Mouse (Mus musculus) midbrain, embryonic 11.5 days (tissue): Measurements from ENCODE around the gene Klhdc1. TPM values are rescaled to one million over a fixed set of nuclear protein-coding genes. Genes with fewer than 3 reads are reported as not detected.

Experiments
- ATAC-seq: fragments of 200-750 bp; cut with Nextera tagmentation; 2 replicates; pipeline ENCODE4 v1.8.0; 2017; ENCODE audit warnings: moderate TSS enrichment, moderate library complexity; ENCODE audit not compliant: low FRiP score
- DNase-seq: peaks from one replicate; pipeline ENCODE4 v3.0.0; 2015; ENCODE audit warnings: low spot score; ENCODE audit errors: missing footprints
- H3K27ac ChIP-seq: fragments of 300-500 bp; sonication (generic); 2 replicates; pipeline ENCODE4 v1.5.1; 2014; ENCODE audit warnings: low read depth, low read length
- H3K27me3 ChIP-seq: fragments of 300-500 bp; sonication (generic); 2 replicates; pipeline ENCODE4 v1.6.1; 2014; ENCODE audit warnings: mild to moderate bottlenecking, low read length, moderate library complexity, mixed read lengths; ENCODE audit not compliant: control insufficient read depth, insufficient read depth
- H3K36me3 ChIP-seq: fragments of 300-500 bp; sonication (generic); 2 replicates; pipeline ENCODE4 v1.6.1; 2014; ENCODE audit warnings: mild to moderate bottlenecking, low read length, moderate library complexity, mixed read lengths; ENCODE audit not compliant: control insufficient read depth, insufficient read depth
- H3K4me1 ChIP-seq: fragments of 300-500 bp; sonication (generic); 2 replicates; pipeline ENCODE4 v1.6.1; 2014; ENCODE audit warnings: low read length; ENCODE audit not compliant: control insufficient read depth, insufficient read depth
- H3K4me2 ChIP-seq: fragments of 300-500 bp; sonication (generic); 2 replicates; pipeline ENCODE4 v1.6.1; 2014; ENCODE audit warnings: mild to moderate bottlenecking, moderate library complexity
- H3K4me3 ChIP-seq: fragments of 300-500 bp; sonication (generic); 2 replicates; pipeline ENCODE4 v1.5.1; 2014; ENCODE audit warnings: low read depth, low read length
- H3K9ac ChIP-seq: fragments of 300-500 bp; sonication (generic); 2 replicates; pipeline ENCODE4 v1.6.1; 2014; ENCODE audit warnings: low read length
- H3K9me3 ChIP-seq: fragments of 300-500 bp; sonication (generic); 2 replicates; pipeline ENCODE4 v1.6.1; 2016; ENCODE audit warnings: low read length; ENCODE audit not compliant: control insufficient read depth
- WGBS: fragments of 180-500 bp; shearing (Covaris S2); extraction: QIAGEN DNeasy Blood & Tissue Kit; methylation state at CpG from one replicate; pipeline ENCODE4 v1.1.7; 2014; 5-methylcytosine and 5-hydroxymethylcytosine counted together
- polyA plus RNA-seq: library from polyadenylated mRNA; unstranded; fragments of >200 nt; fragmentation: Nextera tagmentation; extraction: Ambion mirVana; gene quantifications from 2 replicates; pipeline ENCODE4 v1.2.1, GENCODE M21; 2014

Gene Klhdc1
- polyA plus RNA-seq, 1 experiment from 2014 or later = 2.9 TPM

DNA sequence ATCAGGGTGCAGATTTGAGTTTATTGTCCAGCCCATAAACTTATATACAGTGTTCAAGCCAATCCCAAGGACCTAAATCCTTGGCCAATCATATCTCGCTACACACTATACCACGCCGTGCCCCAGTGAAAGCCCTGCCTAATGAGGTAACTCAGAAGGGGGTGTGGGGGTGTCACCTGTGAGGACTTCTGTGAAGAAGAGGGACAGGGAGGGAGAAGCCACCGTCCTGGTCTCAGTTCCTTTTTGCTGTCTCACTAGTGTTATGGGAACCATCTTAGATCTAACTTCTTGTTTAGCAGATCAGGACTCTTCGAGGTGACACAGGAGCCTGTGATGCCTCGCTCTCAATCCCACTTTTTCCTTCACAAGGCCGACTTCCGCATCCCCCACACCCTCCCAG is 46.6 kb downstream of the Klhdc1 start:
- no peaks in the 10 kb centered on the region for H3K9me3 ChIP-seq
- no peak overlapping the region for H3K4me2 ChIP-seq
- H3K36me3 ChIP-seq = no peaks in the 10 kb centered on the region
- no peaks in the 10 kb centered on the region for H3K27me3 ChIP-seq
- no peak overlapping the region for H3K4me3 ChIP-seq
- WGBS = 91% methylated on average over 8 of the region's 8 CpGs
- ATAC-seq (no peak), DNase-seq (no peak)
- H3K4me1 ChIP-seq = no peaks in the 10 kb centered on the region
- H3K9ac ChIP-seq = no peak overlapping the region
- no peak overlapping the region for H3K27ac ChIP-seq

DNA sequence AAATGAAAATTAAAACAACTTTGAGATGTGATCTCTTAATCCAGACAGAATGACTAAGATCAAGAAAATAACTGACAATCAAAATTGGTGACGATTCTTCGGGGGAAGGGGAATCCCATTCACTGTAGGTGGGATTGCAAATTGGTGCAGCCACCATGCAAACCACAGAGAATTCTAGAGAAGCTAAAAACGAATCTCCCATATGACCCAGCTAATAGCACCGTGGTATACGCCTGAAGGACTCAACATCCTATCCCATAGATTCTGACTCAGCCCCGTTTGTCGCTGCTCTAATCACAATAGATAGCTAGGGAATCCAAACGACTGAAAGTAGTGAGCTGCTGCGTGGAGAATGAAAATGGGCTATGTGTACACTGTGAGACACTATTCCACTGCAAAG is 47.7 kb downstream of the Klhdc1 start:
- Histone ChIP-seq H3K4me2 (no peak overlapping the region), H3K36me3 (no peaks in the 10 kb centered on the region), H3K4me1 (no peaks in the 10 kb centered on the region), H3K9ac (no peak overlapping the region), H3K4me3 (no peak overlapping the region), H3K27me3 (no peaks in the 10 kb centered on the region), H3K27ac (no peak overlapping the region), H3K9me3 (no peaks in the 10 kb centered on the region)
- ATAC-seq (no peak), DNase-seq (peak; percentile 56)
- 82% methylated on average over 9 of the region's 9 CpGs for WGBS

DNA sequence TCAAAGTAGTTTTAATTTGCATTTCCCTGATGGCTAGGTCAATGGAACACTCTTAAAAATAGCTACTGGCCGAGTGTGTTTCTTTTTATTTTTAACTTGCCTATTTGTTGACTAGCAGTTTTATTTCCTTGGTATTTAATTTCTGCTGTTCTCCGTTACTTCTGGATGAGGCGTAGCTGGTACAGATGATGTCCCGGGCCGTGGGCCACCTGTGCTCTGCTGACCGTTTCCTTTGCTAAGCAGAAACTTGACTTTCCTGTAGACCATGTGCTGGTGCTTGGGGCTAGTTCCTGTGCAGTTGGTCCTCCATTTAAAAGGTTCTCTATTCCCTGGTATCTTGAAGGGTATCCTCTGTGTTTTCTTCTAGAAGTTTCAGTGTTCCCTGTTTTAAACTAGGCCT is 51.4 kb downstream of the Klhdc1 start:
- 95% methylated on average over 6 of the region's 6 CpGs for WGBS
- H3K4me2 ChIP-seq = no peak overlapping the region
- no peaks in the 10 kb centered on the region for H3K36me3 ChIP-seq
- no peak overlapping the region for H3K4me3 ChIP-seq
- H3K27ac ChIP-seq = no peak overlapping the region
- no peaks in the 10 kb centered on the region for H3K9me3 ChIP-seq
- DNase-seq (peak; percentile 53), ATAC-seq (no peak)
- peaks cover 3% of the 10 kb centered on the region; the same call in 1 of the 2 replicates for H3K4me1 ChIP-seq
- H3K27me3 ChIP-seq = no peaks in the 10 kb centered on the region
- H3K9ac ChIP-seq = no peak overlapping the region

DNA sequence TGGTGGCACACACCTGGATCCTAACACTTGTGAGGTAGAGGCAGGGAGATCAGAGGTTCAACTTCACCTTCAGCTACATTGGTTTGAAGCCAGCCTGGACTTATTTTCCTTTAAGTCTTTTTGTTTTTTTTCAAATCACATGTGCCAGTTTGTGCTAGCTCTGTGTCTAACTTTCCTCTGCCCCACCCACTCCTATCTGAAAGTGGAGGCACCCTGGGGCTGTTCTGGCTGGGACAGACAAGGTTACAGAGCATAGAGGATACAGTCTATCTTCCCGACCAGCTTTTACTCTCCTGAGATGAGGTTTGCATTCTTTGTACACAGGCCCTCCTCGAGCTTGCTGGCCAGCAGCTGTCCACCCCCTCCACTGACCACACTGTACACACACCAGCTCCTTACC is 52.8 kb downstream of the Klhdc1 start:
- Histone ChIP-seq H3K4me3 (no peak overlapping the region), H3K9ac (no peak overlapping the region), H3K4me2 (no peak overlapping the region), H3K9me3 (no peaks in the 10 kb centered on the region), H3K4me1 (peaks cover 10% of the 10 kb centered on the region; the same call in 1 of the 2 replicates), H3K27me3 (no peaks in the 10 kb centered on the region), H3K36me3 (no peaks in the 10 kb centered on the region), H3K27ac (no peak overlapping the region)
- peak; percentile 35 for DNase-seq
- WGBS = 54% methylated on average over 2 of the region's 2 CpGs
- ATAC-seq = no peak

DNA sequence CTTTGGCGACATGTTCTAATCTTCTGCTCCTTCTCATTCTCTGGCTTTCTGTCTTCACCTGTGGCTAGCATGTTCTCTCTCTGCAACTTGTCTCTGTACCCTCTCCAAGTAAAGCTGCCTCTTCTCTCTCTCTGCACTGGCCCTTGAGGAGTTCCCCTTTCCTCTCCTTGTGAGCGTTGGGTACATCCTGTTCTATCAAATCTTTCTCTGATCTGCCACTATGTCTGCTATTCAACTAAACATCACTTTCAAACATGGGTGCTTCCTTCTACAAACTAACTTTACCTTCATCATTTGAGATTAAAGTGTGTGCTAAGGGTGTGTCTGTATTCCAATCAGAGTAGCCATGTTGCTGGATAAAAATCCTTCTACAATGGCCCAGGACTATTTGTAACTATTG is 54.0 kb downstream of the Klhdc1 start:
- Histone ChIP-seq H3K27me3 (no peaks in the 10 kb centered on the region), H3K27ac (no peak overlapping the region), H3K4me3 (no peak overlapping the region), H3K36me3 (no peaks in the 10 kb centered on the region), H3K9ac (no peak overlapping the region), H3K9me3 (no peaks in the 10 kb centered on the region), H3K4me1 (peaks cover 13% of the 10 kb centered on the region; the same call in 1 of the 2 replicates), H3K4me2 (no peak overlapping the region)
- 65% methylated on average over 2 of the region's 2 CpGs for WGBS
- peak; percentile 47 for DNase-seq
- no peak for ATAC-seq

DNA sequence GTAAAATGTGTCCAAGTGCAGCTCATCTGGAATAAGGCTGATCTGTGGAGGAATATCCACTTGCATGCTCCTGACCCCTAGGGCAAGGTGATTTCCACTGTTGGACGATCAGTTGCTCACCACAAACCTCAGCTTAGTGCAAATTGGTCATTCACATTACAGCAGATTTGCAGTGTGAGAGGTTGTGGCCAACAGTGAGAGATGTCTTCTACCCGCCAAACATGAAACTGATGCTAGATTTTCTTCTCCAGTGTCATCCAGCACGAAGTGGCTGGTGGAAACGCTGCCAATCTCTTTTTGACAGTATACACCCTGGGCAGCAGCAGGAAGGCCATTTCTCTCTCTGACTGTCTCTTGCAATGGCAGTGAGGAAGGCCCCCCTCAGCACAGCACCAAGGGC is 54.7 kb downstream of the Klhdc1 start:
- Histone ChIP-seq H3K9ac (peak overlapping the region; percentile 99; the same call in 1 of the 2 replicates), H3K27ac (no peak overlapping the region), H3K36me3 (no peaks in the 10 kb centered on the region), H3K4me1 (peaks cover 13% of the 10 kb centered on the region; the same call in 1 of the 2 replicates), H3K9me3 (no peaks in the 10 kb centered on the region), H3K27me3 (no peaks in the 10 kb centered on the region), H3K4me2 (peak overlapping the region; percentile 79; the same call in 1 of the 2 replicates), H3K4me3 (no peak overlapping the region)
- peak; percentile 83 for DNase-seq
- WGBS = 78% methylated on average over 4 of the region's 4 CpGs
- no peak for ATAC-seq

DNA sequence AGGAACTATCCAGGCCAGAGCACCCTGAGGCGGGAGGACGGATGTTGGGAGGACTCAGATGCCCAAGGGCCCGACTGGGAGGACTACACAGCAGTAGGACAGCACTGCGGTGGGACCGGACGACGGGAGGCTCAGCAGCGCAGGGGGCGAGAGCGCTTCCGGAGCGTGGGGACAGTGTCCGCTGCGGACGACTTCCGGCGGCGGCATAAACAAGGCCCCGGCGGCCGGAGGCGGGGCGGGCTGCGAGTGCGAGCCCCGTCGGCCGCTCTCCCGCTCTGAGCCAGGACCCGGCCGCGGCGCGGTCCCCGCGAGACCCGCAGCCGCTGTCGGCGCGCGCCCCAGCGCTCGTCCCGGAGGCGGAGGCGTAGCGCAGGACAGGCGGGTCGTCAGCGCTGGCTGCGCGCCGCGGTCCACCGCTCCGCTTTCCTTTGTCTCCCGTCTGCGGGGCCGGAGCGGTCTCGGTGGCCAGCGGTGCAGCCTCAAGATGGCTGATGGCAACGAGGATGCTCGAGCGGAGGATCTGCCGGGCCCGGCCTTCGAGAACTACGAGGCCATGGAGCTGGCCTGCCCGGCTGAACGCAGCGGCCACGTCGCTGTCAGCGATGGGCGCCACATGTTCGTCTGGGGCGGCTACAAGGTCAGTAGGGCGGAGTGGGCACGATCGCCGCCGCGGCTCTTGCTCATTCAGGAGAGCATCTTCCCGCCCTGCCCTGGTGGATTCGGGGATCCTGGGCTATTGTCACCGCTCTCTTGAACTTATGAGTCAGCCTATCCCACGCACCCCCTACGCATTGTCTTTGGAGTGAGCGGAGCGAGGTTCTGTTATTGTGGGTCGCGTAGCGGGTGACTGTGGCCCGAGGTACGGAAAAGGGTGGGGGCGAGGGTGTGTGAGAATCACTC is 55.8 kb downstream of the Klhdc1 start, which contains the start of gene Klhdc2:
Klhdc2 (plus strand) TSS at position 171 of the 900 bp plus-strand sequence.
- H3K4me3 ChIP-seq = peak within 1 kb of the TSS; percentile 97
- H3K9me3 ChIP-seq = no peaks in the 10 kb centered on the region
- H3K27ac ChIP-seq = peak within 1 kb of the TSS; percentile 95
- H3K36me3 ChIP-seq = peaks cover 5% of the 10 kb centered on the region
- peak within 1 kb of the TSS; percentile 99 for H3K9ac ChIP-seq
- WGBS = under 1% methylated on average over 86 of the region's 98 CpGs
- H3K4me1 ChIP-seq = peaks cover 13% of the 10 kb centered on the region; the same call in 1 of the 2 replicates
- DNase-seq (peak; percentile 98), ATAC-seq (peak; percentile 98)
- no peaks in the 10 kb centered on the region for H3K27me3 ChIP-seq
- H3K4me2 ChIP-seq = peak within 1 kb of the TSS; percentile 79

DNA sequence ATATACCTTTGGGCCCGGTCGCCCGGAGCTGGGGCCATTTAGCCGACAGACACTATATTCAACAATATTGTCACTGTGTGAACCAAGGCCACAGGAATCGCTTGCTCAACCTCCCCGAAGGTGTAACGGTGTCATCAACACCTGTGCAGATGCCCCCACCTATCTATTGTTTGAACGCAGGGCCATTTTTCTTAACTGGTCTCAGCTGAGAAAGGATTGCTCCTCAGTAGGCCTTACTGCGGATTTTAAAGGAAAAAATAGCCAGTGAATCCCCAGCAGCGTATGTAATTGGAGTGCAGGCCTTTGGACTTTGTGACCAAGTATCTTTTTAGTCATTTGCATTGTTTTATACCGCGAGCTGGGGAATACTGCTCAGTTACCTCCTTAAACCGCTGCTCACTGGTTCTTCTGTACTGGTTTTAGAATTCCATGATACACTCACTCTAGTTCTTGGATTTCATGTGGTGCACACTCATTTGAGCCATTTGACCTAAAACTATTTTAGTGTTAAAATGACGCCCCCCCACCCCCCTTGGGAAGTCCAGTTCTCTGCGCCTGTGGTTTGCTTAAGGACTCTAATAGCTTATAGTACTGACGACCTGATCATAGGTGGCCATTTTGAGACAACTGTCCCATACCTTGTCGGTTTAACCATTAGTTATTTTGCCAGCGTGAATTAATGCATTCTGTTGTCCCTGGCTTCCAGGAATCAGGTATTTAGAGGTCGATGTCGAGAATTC is 56.6 kb downstream of the Klhdc1 start:
- peak; percentile 91 for DNase-seq
- Histone ChIP-seq H3K4me2 (peak overlapping the region; percentile 79), H3K27ac (peak overlapping the region; percentile 35), H3K27me3 (no peaks in the 10 kb centered on the region), H3K9me3 (no peaks in the 10 kb centered on the region), H3K36me3 (peaks cover 13% of the 10 kb centered on the region), H3K4me1 (peaks cover 13% of the 10 kb centered on the region; the same call in 1 of the 2 replicates), H3K9ac (peak overlapping the region; percentile 99), H3K4me3 (peak overlapping the region; percentile 97)
- ATAC-seq = no peak
- 21% methylated on average over 20 of the region's 20 CpGs for WGBS
